Mouse (Mus musculus): ENCODE measurements around the gene Nfe2l3.

GRCm38 (mm10) chr6:51416433-51416832, 16.0 kb upstream of the Nfe2l3 start:
- TF ChIP-seq POLR2A (IDR thresholded peaks at IDR 0.05; ENCODE audit: control insufficient read depth, extremely low read depth, insufficient read depth, low read length, poor library complexity) = no peak
- no peak for TF ChIP-seq CTCF (IDR thresholded peaks at IDR 0.05; ENCODE audit: borderline replicate concordance, control insufficient read depth, extremely low read depth, insufficient read depth, low read length, poor library complexity)

Measured in thymus, adult 2 months (tissue).